In the genomic region with DNA sequence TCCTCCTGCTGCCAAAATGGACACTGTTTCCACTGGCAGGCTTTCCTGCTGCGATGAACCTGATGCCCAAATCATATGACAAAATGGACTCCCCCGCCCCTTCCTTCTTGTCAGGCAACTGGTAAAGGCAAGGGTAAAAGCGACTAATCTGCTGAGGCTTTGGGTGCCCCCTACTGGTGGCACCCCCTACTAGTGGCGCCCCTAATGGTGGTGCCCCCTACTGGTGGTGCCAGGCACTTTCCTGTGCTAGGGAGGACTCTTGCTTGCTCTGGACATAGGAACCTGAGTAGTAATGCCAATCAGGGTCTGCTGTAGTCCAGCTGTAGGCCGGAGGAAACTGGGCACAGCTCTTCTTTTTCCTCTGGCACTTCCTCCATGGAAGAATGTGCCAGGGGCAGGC, we compare ENCODE assay signal across 8 mouse cellular contexts. TPM values are rescaled to one million over a fixed set of nuclear protein-coding genes. Genes with fewer than 3 reads are reported as not detected.
DNase-seq lines count a peak whose midpoint lies in the region; ATAC-seq and TF ChIP-seq lines count a peak whose summit lies in the region.

No protein-coding gene starts in this region.

- H3K4me1 ChIP-seq in heart, adult 2 months (ENCODE audit: control insufficient read depth, insufficient read depth, low read length) = no peaks in the 10 kb centered on the region
- no peaks in the 10 kb centered on the region for H3K4me1 ChIP-seq in heart, embryonic 12.5 days (replicated peaks)
- H3K4me1 ChIP-seq in heart, embryonic 11.5 days (ENCODE audit: control insufficient read depth, insufficient read depth, low read length) = no peaks in the 10 kb centered on the region

- H3K27ac ChIP-seq in heart, adult 2 months = no peak overlapping the region
- H3K27ac ChIP-seq in heart, embryonic 12.5 days (ENCODE audit: poor library complexity, severe bottlenecking) = no peak overlapping the region
- no peak overlapping the region for H3K27ac ChIP-seq in heart, embryonic 11.5 days (ENCODE audit: low read depth, low read length)

- H3K79me2 ChIP-seq in heart, adult 2 months (replicated peaks; ENCODE audit: control insufficient read depth, insufficient read depth, low read length) = no peaks in the 10 kb centered on the region

- TF ChIP-seq POLR2A in heart, adult 2 months (IDR thresholded peaks at IDR 0.05; ENCODE audit: insufficient read depth, low read depth, low read length) = no peak

- H3K4me2 ChIP-seq in heart, embryonic 12.5 days = no peak overlapping the region
- H3K4me2 ChIP-seq in heart, embryonic 11.5 days = no peak overlapping the region

- no peaks in the 10 kb centered on the region for H3K36me3 ChIP-seq in heart, adult 2 months (ENCODE audit: control insufficient read depth, insufficient read depth, low read length)
- no peaks in the 10 kb centered on the region for H3K36me3 ChIP-seq in heart, embryonic 12.5 days
- H3K36me3 ChIP-seq in heart, embryonic 11.5 days (ENCODE audit: control insufficient read depth, insufficient read depth, low read length) = no peaks in the 10 kb centered on the region

- no peak for ATAC-seq in heart, embryonic 12.5 days (ENCODE audit: insufficient number of reproducible peaks, low FRiP score)
- no peak for ATAC-seq in heart, embryonic 11.5 days (replicated peaks; ENCODE audit: insufficient number of reproducible peaks, low FRiP score, low TSS enrichment)

- TF ChIP-seq CTCF in heart, adult 2 months (IDR thresholded peaks at IDR 0.05) = peak; percentile 86

- no peak overlapping the region for H3K4me3 ChIP-seq in heart, adult 2 months
- no peak overlapping the region for H3K4me3 ChIP-seq in heart, embryonic 12.5 days
- H3K4me3 ChIP-seq in heart, embryonic 11.5 days (ENCODE audit: low read depth, low read length) = no peak overlapping the region

- no peak for TF ChIP-seq EP300 in heart, adult 2 months (IDR thresholded peaks at IDR 0.05; ENCODE audit: insufficient read depth, low read depth, low read length)

- no peak overlapping the region for H3K9ac ChIP-seq in heart, adult 2 months (ENCODE audit: low read depth, low read length)
- H3K9ac ChIP-seq in heart, embryonic 12.5 days = no peak overlapping the region
- H3K9ac ChIP-seq in heart, embryonic 11.5 days (ENCODE audit: low read depth, low read length) = no peak overlapping the region

- no peaks in the 10 kb centered on the region for H3K9me3 ChIP-seq in heart, embryonic 12.5 days (replicated peaks)
- no peaks in the 10 kb centered on the region for H3K9me3 ChIP-seq in heart, embryonic 11.5 days (replicated peaks; ENCODE audit: control insufficient read depth, low read length)

- intact Hi-C loops in heart, adult 2 months (cut with DNase I) = loop anchor here (10.0 kb wide), 1 partner anchor 218 kb away; no protein-coding TSS in a partner anchor

- peak; percentile 26 to 50 for DNase-seq in heart, adult 2 months
- peak; percentile 47 for DNase-seq in right cerebral cortex, postnatal 14 days
- no peak for DNase-seq in right cerebral cortex, adult 18-20 months
- DNase-seq in ZHBTc4 (ENCODE audit: low read depth, low spot score) = peak; percentile 70
- peak; percentile 6 to 42 for DNase-seq in kidney, adult 8-10 months
- peak; percentile 22 for DNase-seq in lung, postnatal 25 days (ENCODE audit: low spot score)

- H3K27me3 ChIP-seq in heart, adult 2 months (ENCODE audit: control insufficient read depth, insufficient read depth, low read length) = no peaks in the 10 kb centered on the region
- H3K27me3 ChIP-seq in heart, embryonic 12.5 days (replicated peaks) = peaks cover 31% of the 10 kb centered on the region
- H3K27me3 ChIP-seq in heart, embryonic 11.5 days (ENCODE audit: control insufficient read depth, insufficient read depth, low read length) = peaks cover 7% of the 10 kb centered on the region; the same call in 1 of the 2 replicates

- WGBS in heart, adult 2 months = 47% methylated on average over 5 of the region's 5 CpGs
- 44% methylated on average over 5 of the region's 5 CpGs for WGBS in heart, embryonic 12.5 days
- 48% methylated on average over 5 of the region's 5 CpGs for WGBS in heart, embryonic 11.5 days (ENCODE audit: insufficient replicate concordance)

RNA-seq across cellular contexts. Expression of a gene that starts 44.2 kb away (rescaled TPM):
- under 1 TPM; 0.57 to 0.70 TPM for total RNA-seq in heart, adult 2 months (2021)
- polyA plus RNA-seq in heart, adult 2 months (2012; rRNA removed) = 0.82 and 1.3 TPM in 2 replicates
- polyA plus RNA-seq in heart, embryonic 12.5 days (2016; fragmentation: Nextera tagmentation; extraction: Ambion mirVana) = 2.6 and 2.7 TPM in 2 replicates
- polyA plus RNA-seq in heart, embryonic 11.5 days (2014; fragmentation: Nextera tagmentation; extraction: Ambion mirVana) = 1.7 and 1.9 TPM in 2 replicates

RNA-seq across cellular contexts. Expression of a gene that starts 45.4 kb away (rescaled TPM):
- 1 to 10 TPM; 2.3 to 3.5 TPM for total RNA-seq in heart, adult 2 months (2021)
- polyA plus RNA-seq in heart, adult 2 months (2012; rRNA removed) = 1.6 and 2.1 TPM in 2 replicates
- 5.2 and 5.6 TPM in 2 replicates for polyA plus RNA-seq in heart, embryonic 12.5 days (2016; fragmentation: Nextera tagmentation; extraction: Ambion mirVana)
- polyA plus RNA-seq in heart, embryonic 11.5 days (2014; fragmentation: Nextera tagmentation; extraction: Ambion mirVana) = 2.2 and 3.5 TPM in 2 replicates
